Mouse (Mus musculus): ENCODE results near the gene Zranb1. TPM values are rescaled to one million over a fixed set of nuclear protein-coding genes. Genes with fewer than 3 reads are reported as not detected.

The Zranb1 gene
- total and polyA plus RNA-seq, 3 experiments: 11.3 to 17.6 (median 11.6) TPM

DNA sequence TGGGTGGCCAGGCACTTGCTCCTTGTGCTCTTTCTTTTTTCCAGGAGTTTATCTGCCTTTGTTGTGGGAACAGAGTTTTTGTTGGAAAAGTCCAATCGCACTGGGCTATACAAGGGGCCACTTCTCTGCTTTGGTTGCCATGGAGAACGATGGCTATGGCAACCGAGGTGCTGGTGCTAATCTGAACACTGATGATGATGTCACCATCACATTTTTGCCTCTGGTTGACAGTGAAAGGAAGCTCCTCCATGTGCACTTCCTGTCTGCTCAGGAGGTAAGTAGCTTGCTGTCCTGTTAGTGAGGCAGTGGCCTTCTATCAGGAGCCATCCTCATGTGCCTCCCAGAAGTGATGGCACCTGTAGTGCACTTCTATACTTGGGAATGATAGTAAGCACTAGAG lies 51.7 kb downstream of the Zranb1 start:
- Histone ChIP-seq H3K4me3 (replicated peaks in 1 of 3; ENCODE audit: low read depth in 2 of 3, low read length in 2 of 3, poor library complexity in 1 of 3) (no peak overlapping the region), H3K79me2 (replicated peaks; ENCODE audit: control insufficient read depth, extremely low read depth, insufficient read depth, poor library complexity, severe bottlenecking) (no peaks in the 10 kb centered on the region), H3K27ac (ENCODE audit: insufficient read depth, low read depth) (no peak overlapping the region), H3K9me3 (replicated peaks; ENCODE audit: low read length) (peaks cover 2% of the 10 kb centered on the region), H3K4me1 (ENCODE audit: control insufficient read depth in 1 of 2, insufficient read depth in 2 of 2) (peaks cover 3 to 15% of the 10 kb centered on the region in 2 experiments; a peak in 2 of 4 replicates), H3K4me2 (ENCODE audit: insufficient read depth, low read depth, poor library complexity, severe bottlenecking) (no peak overlapping the region), H3K36me3 (replicated peaks in 1 of 2; ENCODE audit: control insufficient read depth in 1 of 2, insufficient read depth in 1 of 2, low read length in 1 of 2) (peaks cover 23 to 58% of the 10 kb centered on the region in 2 experiments), H3K27me3 (replicated peaks) (no peaks in the 10 kb centered on the region), H3K9ac (ENCODE audit: insufficient read depth, low read depth) (no peak overlapping the region)
- in situ Hi-C loops (cut with MboI; ENCODE audit: low pct_ligation_motif_present, low pct_unique_long_range_greater_than_20kb, low sequenced_read_pairs) (no loop called here), dilution Hi-C loops (cut with MboI; ENCODE audit: extremely low pct_ligation_motif_present, extremely low pct_unique_long_range_greater_than_20kb, low sequenced_read_pairs) (no loop called here)
- no peak for TF ChIP-seq TBP (conservative IDR thresholded peaks at IDR 0.05; ENCODE audit: low read depth, low read length)
- TF ChIP-seq HCFC1 (IDR thresholded peaks at IDR 0.05; ENCODE audit: low read depth, low read length): no peak
- no peak for TF ChIP-seq IRF4 (IDR thresholded peaks at IDR 0.05; ENCODE audit: low read depth, low read length)
- no peak for TF ChIP-seq CHD1 (IDR thresholded peaks at IDR 0.05; ENCODE audit: low read depth, low read length)
- TF ChIP-seq POLR2A (IDR thresholded peaks at IDR 0.05; ENCODE audit: low read depth, low read length): no peak
- no peak for TF ChIP-seq USF2 (conservative IDR thresholded peaks at IDR 0.05; ENCODE audit: low read depth, low read length)
- peak; percentile 30 for DNase-seq (ENCODE audit: extremely low read depth)

- Histone ChIP-seq H3K27me3 (replicated peaks) (no peaks in the 10 kb centered on the region), H3K27ac (ENCODE audit: insufficient read depth, low read depth) (no peak overlapping the region), H3K79me2 (replicated peaks; ENCODE audit: control insufficient read depth, extremely low read depth, insufficient read depth, poor library complexity, severe bottlenecking) (no peaks in the 10 kb centered on the region), H3K4me3 (replicated peaks in 1 of 3; ENCODE audit: low read depth in 2 of 3, low read length in 2 of 3, poor library complexity in 1 of 3) (no peak overlapping the region), H3K36me3 (replicated peaks in 1 of 2; ENCODE audit: control insufficient read depth in 1 of 2, insufficient read depth in 1 of 2, low read length in 1 of 2) (peaks cover 11 to 85% of the 10 kb centered on the region in 2 experiments), H3K4me2 (ENCODE audit: insufficient read depth, low read depth, poor library complexity, severe bottlenecking) (no peak overlapping the region), H3K4me1 (ENCODE audit: control insufficient read depth in 1 of 2, insufficient read depth in 2 of 2) (peaks cover 0 to 14% of the 10 kb centered on the region in 2 experiments; a peak in 2 of 4 replicates), H3K9me3 (replicated peaks; ENCODE audit: low read length) (no peaks in the 10 kb centered on the region), H3K9ac (ENCODE audit: insufficient read depth, low read depth) (no peak overlapping the region)
- TF ChIP-seq MYC (IDR thresholded peaks at IDR 0.05; ENCODE audit: low read depth, low read length): no peak
- TF ChIP-seq SMC3 (IDR thresholded peaks at IDR 0.05; ENCODE audit: low read depth, low read length): no peak
- no peak for DNase-seq (ENCODE audit: extremely low read depth)
- dilution Hi-C loops (cut with MboI; ENCODE audit: extremely low pct_ligation_motif_present, extremely low pct_unique_long_range_greater_than_20kb, low sequenced_read_pairs) (no loop called here), in situ Hi-C loops (cut with MboI; ENCODE audit: low pct_ligation_motif_present, low pct_unique_long_range_greater_than_20kb, low sequenced_read_pairs) (loop anchor here (10.0 kb wide), 1 partner anchor 55 kb away; the partner anchor contains the start of gene Zranb1)
Observed at GRCm38 (mm10) chr7:132989839-132990238, 58.9 kb downstream of the Zranb1 start.

DNA sequence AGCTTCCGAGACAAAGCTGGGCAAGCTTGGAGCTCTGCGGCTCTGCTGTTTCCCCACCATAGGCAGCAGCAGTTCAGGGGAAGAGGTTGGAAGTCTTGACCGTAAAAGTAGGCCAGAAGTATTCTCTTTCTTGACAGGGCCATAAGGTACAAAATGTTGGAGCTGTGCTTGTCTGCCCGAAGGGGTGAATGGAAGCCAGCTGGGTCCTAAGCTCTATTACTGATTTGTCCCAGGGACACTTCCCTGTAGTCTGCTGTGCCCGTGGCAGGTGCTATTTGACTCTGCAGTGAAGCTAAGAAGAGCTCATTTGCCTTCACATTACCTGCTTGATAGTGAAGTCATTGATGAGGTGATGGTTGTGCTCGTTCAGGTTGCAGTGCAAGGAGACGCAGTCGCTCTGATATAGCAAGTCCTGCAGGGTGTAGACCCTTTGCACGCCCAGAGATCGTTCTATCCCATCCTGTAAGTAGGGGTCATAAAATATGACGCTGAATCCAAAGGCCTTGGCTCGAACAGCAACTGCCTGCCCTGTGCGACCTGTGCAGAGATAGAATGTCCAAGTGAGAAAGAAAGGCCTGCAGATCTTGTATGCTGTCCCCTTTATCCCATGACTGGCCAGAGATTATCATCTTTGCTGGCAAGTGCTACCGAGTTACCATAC lies 60.4 kb downstream of the Zranb1 start:
- Histone ChIP-seq H3K4me2 (ENCODE audit: insufficient read depth, low read depth, poor library complexity, severe bottlenecking) (no peak overlapping the region), H3K36me3 (replicated peaks in 1 of 2; ENCODE audit: control insufficient read depth in 1 of 2, insufficient read depth in 1 of 2, low read length in 1 of 2) (peaks cover 10 to 87% of the 10 kb centered on the region in 2 experiments), H3K9ac (ENCODE audit: insufficient read depth, low read depth) (no peak overlapping the region), H3K27me3 (replicated peaks) (no peaks in the 10 kb centered on the region), H3K27ac (ENCODE audit: insufficient read depth, low read depth) (no peak overlapping the region), H3K4me1 (ENCODE audit: control insufficient read depth in 1 of 2, insufficient read depth in 2 of 2) (peaks cover 0 to 13% of the 10 kb centered on the region in 2 experiments; a peak in 2 of 4 replicates), H3K9me3 (replicated peaks; ENCODE audit: low read length) (no peaks in the 10 kb centered on the region), H3K4me3 (replicated peaks in 1 of 3; ENCODE audit: low read depth in 2 of 3, low read length in 2 of 3, poor library complexity in 1 of 3) (no peak overlapping the region), H3K79me2 (replicated peaks; ENCODE audit: control insufficient read depth, extremely low read depth, insufficient read depth, poor library complexity, severe bottlenecking) (no peaks in the 10 kb centered on the region)
- dilution Hi-C loops (cut with MboI; ENCODE audit: extremely low pct_ligation_motif_present, extremely low pct_unique_long_range_greater_than_20kb, low sequenced_read_pairs): no loop called here
- in situ Hi-C loops (cut with MboI; ENCODE audit: low pct_ligation_motif_present, low pct_unique_long_range_greater_than_20kb, low sequenced_read_pairs): loop anchor here (10.0 kb wide), 1 partner anchor 57 kb away; the partner anchor contains the start of gene Zranb1
- TF ChIP-seq ETS1 (conservative IDR thresholded peaks at IDR 0.05; ENCODE audit: low read depth, low read length): no peak
- TF ChIP-seq MEF2A (IDR thresholded peaks at IDR 0.05; ENCODE audit: borderline replicate concordance, low read depth, low read length): no peak
- TF ChIP-seq NRF1 (IDR thresholded peaks at IDR 0.05; ENCODE audit: low read depth, low read length): no peak
- no peak for TF ChIP-seq MYC (IDR thresholded peaks at IDR 0.05; ENCODE audit: low read depth, low read length)
- no peak for TF ChIP-seq ZC3H11A (IDR thresholded peaks at IDR 0.05; ENCODE audit: low read depth, low read length)
- TF ChIP-seq USF2 (conservative IDR thresholded peaks at IDR 0.05; ENCODE audit: low read depth, low read length): no peak
- no peak for TF ChIP-seq MXI1 (IDR thresholded peaks at IDR 0.05; ENCODE audit: low read depth, low read length)
- TF ChIP-seq USF1 (IDR thresholded peaks at IDR 0.05; ENCODE audit: low read depth, low read length): no peak
- TF ChIP-seq RAD21 (IDR thresholded peaks at IDR 0.05; ENCODE audit: low read depth, low read length): no peak
- no peak for TF ChIP-seq MAFK (IDR thresholded peaks at IDR 0.05; ENCODE audit: insufficient replicate concordance, low read length)
- no peak for TF ChIP-seq ZNF384 (IDR thresholded peaks at IDR 0.05; ENCODE audit: low read depth, low read length)
- TF ChIP-seq EP300 (IDR thresholded peaks at IDR 0.05; ENCODE audit: low read length): no peak
- no peak for TF ChIP-seq IRF4 (IDR thresholded peaks at IDR 0.05; ENCODE audit: low read depth, low read length)
- no peak for TF ChIP-seq E2F4 (IDR thresholded peaks at IDR 0.05; ENCODE audit: insufficient replicate concordance, low read depth, low read length)
- TF ChIP-seq POLR2A (IDR thresholded peaks at IDR 0.05; ENCODE audit: low read depth, low read length): no peak
- TF ChIP-seq JUN (IDR thresholded peaks at IDR 0.05; ENCODE audit: insufficient read depth, low read depth, low read length): no peak
- TF ChIP-seq RCOR1 (conservative IDR thresholded peaks at IDR 0.05; ENCODE audit: low read depth, low read length): no peak
- no peak for TF ChIP-seq PAX5 (IDR thresholded peaks at IDR 0.05; ENCODE audit: low read length)
- no peak for TF ChIP-seq ZMIZ1 (IDR thresholded peaks at IDR 0.05; ENCODE audit: low read depth, low read length)
- no peak for DNase-seq (ENCODE audit: extremely low read depth)
